Mouse (Mus musculus) MEL (cell line): ENCODE data around the gene Pip5k1b.

Source experiments
- BHLHE40 ChIP-seq: IDR thresholded peaks from 2 replicates; pipeline ENCODE4 v1.6.1; 2012; ENCODE audit warnings: low read depth, mild to moderate bottlenecking, inconsistent platforms, low read length, improper control_type of control experiment, borderline replicate concordance
- CTCF ChIP-seq, 3 experiments: IDR thresholded peaks in 2 of 3; conservative IDR thresholded peaks in 1 of 3; 2 replicates each; pipeline ENCODE4 v1.5.1; 2011 to 2012; ENCODE audit warnings: low read length in 3 of 3, low read depth in 2 of 3, mild to moderate bottlenecking in 2 of 3, improper control_type of control experiment in 1 of 3, inconsistent platforms in 1 of 3, mixed read lengths in 1 of 3, moderate library complexity in 1 of 3; ENCODE audit not compliant: control insufficient read depth in 1 of 3, insufficient read depth in 1 of 3, poor library complexity in 1 of 3, severe bottlenecking in 1 of 3
- EP300 ChIP-seq, 2 experiments: IDR thresholded peaks; 2 replicates each; pipeline ENCODE4 v1.6.1; 2011; ENCODE audit warnings: improper control_type of control experiment in 2 of 2, low read length in 2 of 2, low read depth in 1 of 2, mild to moderate bottlenecking in 1 of 2
- ETS1 ChIP-seq: IDR thresholded peaks from 2 replicates; pipeline ENCODE4 v1.6.1; 2012; ENCODE audit warnings: low read depth, mild to moderate bottlenecking, inconsistent platforms, low read length, improper control_type of control experiment, moderate library complexity
- GATA1 ChIP-seq: IDR thresholded peaks from 2 replicates; pipeline ENCODE4 v1.6.1; 2011; ENCODE audit warnings: low read depth, low read length, improper control_type of control experiment
- NELFE ChIP-seq: IDR thresholded peaks from 2 replicates; pipeline ENCODE4 v1.6.1; 2011; ENCODE audit warnings: low read depth, low read length, improper control_type of control experiment
- POLR2A ChIP-seq, 2 experiments: IDR thresholded peaks; 2 replicates each; pipeline ENCODE4 v1.6.1; 2011 to 2012; ENCODE audit warnings: low read length in 2 of 2, mild to moderate bottlenecking in 2 of 2, control low read depth in 1 of 2, improper control_type of control experiment in 1 of 2, low read depth in 1 of 2, moderate library complexity in 1 of 2; ENCODE audit not compliant: control insufficient read depth in 1 of 2, insufficient read depth in 1 of 2, poor library complexity in 1 of 2

GRCm38 (mm10) chr19:24359270-24359669, 196.4 kb downstream of the Pip5k1b start:
- no peak for TF ChIP-seq BHLHE40
- TF ChIP-seq POLR2A (IDR thresholded peaks at IDR 0.05; ENCODE audit: control insufficient read depth in 1 of 2, insufficient read depth in 1 of 2, low read depth in 1 of 2, low read length in 2 of 2, poor library complexity in 1 of 2), result no peak
- TF ChIP-seq CTCF (IDR thresholded peaks at IDR 0.05 in 2 of 3, conservative IDR thresholded peaks at IDR 0.05 in 1 of 3; ENCODE audit: control insufficient read depth in 1 of 3, insufficient read depth in 1 of 3, low read depth in 2 of 3, low read length in 3 of 3, poor library complexity in 1 of 3, severe bottlenecking in 1 of 3), result no peak
- TF ChIP-seq NELFE, result no peak
- no peak for TF ChIP-seq EP300 (IDR thresholded peaks at IDR 0.05; ENCODE audit: low read depth in 1 of 2, low read length in 2 of 2)
- no peak for TF ChIP-seq GATA1
- TF ChIP-seq ETS1, result no peak
